Mouse (Mus musculus): ENCODE measurements around the gene Atp11a. TPM values are rescaled to one million over a fixed set of nuclear protein-coding genes. Genes with fewer than 3 reads are reported as not detected.

Gene Atp11a
- polyA plus RNA-seq, 1 experiment from 2014 or later, result 7.0 TPM

DNA sequence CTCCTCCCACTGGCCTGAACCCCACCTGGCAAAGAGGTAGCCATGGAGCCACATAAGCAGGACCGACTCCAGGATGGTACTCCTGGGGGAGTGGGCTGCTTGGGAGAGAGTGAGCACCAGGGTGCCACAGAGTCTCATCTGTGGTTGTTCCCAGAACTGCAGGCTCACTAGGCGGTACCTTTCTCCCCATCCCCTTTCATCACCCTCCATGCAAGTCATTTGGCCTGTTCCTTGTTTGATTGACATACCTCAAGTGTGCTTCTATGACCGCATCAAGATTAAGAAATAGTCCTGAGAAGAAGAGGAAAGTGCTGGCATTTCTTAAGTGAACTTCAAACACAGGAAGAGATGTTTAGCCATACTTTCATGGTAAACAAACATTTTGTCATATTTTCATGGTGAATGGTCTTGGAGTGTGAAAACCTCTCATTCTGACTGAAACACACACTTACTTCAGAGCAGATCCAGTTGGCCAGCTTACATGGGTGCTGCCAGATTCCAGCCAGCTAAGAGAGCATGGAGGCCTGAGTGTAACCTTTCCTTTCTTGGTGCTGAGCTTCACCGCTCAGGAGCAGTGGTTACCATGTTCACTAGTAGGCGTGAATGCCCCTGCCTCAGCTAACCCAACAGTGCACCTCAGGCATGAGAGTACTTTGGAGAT is 38.3 kb downstream of the Atp11a start:
- Histone ChIP-seq H3K9ac (ENCODE audit: low read depth, low read length) (no peak overlapping the region), H3K36me3 (ENCODE audit: control insufficient read depth, insufficient read depth, low read length) (no peaks in the 10 kb centered on the region), H3K4me3 (ENCODE audit: low read depth, low read length) (no peak overlapping the region), H3K9me3 (ENCODE audit: control insufficient read depth, low read length) (no peaks in the 10 kb centered on the region), H3K27me3 (replicated peaks; ENCODE audit: control insufficient read depth, insufficient read depth, low read length) (no peaks in the 10 kb centered on the region; the same call in 1 of the 2 replicates), H3K27ac (ENCODE audit: low read depth, low read length) (no peak overlapping the region), H3K4me2 (no peak overlapping the region), H3K4me1 (replicated peaks; ENCODE audit: control insufficient read depth, insufficient read depth, low read length) (no peaks in the 10 kb centered on the region; the same call in 1 of the 2 replicates)
- WGBS, result 89% methylated on average over 5 of the region's 5 CpGs
- ATAC-seq (replicated peaks; ENCODE audit: low FRiP score) (no peak), DNase-seq (ENCODE audit: low spot score) (no peak)

DNA sequence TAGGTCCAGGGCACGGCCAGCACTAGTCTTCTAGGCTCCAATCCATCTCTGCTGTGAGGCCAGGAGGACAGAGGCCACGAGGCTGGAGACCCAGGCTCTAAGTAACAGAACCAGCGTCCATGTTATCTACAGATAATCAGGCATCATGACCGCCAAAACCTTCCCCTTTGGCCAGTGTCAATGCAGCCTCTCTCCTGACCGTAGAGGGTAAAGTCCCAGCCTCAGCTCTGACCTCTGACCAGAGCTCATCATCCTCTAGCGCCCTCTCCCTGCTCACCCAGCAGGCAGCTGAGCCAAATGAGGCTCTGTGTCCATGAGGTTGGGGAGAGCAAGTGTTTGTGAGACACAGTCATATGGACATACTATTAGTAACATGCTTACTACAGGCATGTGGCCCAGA is 42.3 kb downstream of the Atp11a start:
- Histone ChIP-seq H3K36me3 (ENCODE audit: control insufficient read depth, insufficient read depth, low read length) (no peaks in the 10 kb centered on the region), H3K4me2 (no peak overlapping the region), H3K4me3 (ENCODE audit: low read depth, low read length) (no peak overlapping the region), H3K27ac (ENCODE audit: low read depth, low read length) (no peak overlapping the region), H3K9me3 (ENCODE audit: control insufficient read depth, low read length) (no peaks in the 10 kb centered on the region), H3K4me1 (replicated peaks; ENCODE audit: control insufficient read depth, insufficient read depth, low read length) (peaks cover 4% of the 10 kb centered on the region), H3K9ac (ENCODE audit: low read depth, low read length) (no peak overlapping the region), H3K27me3 (replicated peaks; ENCODE audit: control insufficient read depth, insufficient read depth, low read length) (no peaks in the 10 kb centered on the region)
- DNase-seq (ENCODE audit: low spot score) (no peak), ATAC-seq (replicated peaks; ENCODE audit: low FRiP score) (no peak)
- WGBS, result 54% methylated on average over 6 of the region's 6 CpGs

DNA sequence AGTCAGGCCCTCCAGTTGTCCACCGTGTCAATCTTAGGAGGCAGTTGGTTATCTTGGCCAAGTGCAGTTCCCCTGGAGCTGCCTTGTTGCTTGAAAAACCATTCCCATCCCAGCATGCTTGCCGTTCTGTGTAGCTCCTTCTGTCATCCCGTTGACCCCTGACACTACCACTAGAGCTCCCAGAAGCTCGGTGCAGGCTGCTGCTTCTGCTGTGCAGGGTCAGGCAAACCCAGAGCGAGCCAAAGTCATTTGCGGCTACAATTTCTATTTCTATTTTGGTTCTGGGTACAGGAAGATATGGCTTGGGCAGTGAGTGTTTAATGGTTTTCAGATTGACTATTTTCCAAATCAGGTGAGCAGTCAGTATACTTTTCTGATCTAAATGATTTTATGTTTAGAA is 43.0 kb downstream of the Atp11a start:
- Histone ChIP-seq H3K36me3 (ENCODE audit: control insufficient read depth, insufficient read depth, low read length) (no peaks in the 10 kb centered on the region), H3K27me3 (replicated peaks; ENCODE audit: control insufficient read depth, insufficient read depth, low read length) (no peaks in the 10 kb centered on the region), H3K9me3 (ENCODE audit: control insufficient read depth, low read length) (no peaks in the 10 kb centered on the region), H3K4me3 (ENCODE audit: low read depth, low read length) (no peak overlapping the region), H3K27ac (ENCODE audit: low read depth, low read length) (no peak overlapping the region), H3K9ac (ENCODE audit: low read depth, low read length) (no peak overlapping the region), H3K4me2 (no peak overlapping the region), H3K4me1 (replicated peaks; ENCODE audit: control insufficient read depth, insufficient read depth, low read length) (peaks cover 4% of the 10 kb centered on the region)
- no peak for ATAC-seq (replicated peaks; ENCODE audit: low FRiP score)
- 67% methylated on average over 6 of the region's 6 CpGs for WGBS
- DNase-seq (ENCODE audit: low spot score), result no peak

DNA sequence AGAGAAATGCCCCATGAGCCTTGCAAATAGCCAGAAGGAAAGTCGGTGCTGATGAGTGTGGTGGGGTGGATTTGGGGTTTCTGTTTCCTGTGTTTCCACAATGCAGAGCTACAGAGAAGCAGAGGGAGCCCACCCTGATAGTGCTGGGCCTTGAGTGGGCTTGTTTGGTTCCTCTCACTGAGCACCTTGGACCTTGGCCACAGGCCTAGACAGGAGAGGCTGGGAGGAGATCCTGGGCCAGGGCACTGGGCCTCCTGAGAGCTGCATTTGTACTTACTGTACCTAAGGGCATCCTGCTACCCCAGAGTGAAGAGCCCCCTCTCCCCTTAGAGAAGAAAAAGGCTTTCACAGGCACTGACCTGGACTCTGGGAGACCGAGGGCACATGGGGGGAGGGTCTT is 43.4 kb downstream of the Atp11a start:
- WGBS, result 62% methylated on average over 2 of the region's 2 CpGs
- H3K27ac ChIP-seq (ENCODE audit: low read depth, low read length), result no peak overlapping the region
- no peak overlapping the region for H3K9ac ChIP-seq (ENCODE audit: low read depth, low read length)
- H3K4me2 ChIP-seq, result no peak overlapping the region
- DNase-seq (ENCODE audit: low spot score) (no peak), ATAC-seq (replicated peaks; ENCODE audit: low FRiP score) (no peak)
- H3K27me3 ChIP-seq (replicated peaks; ENCODE audit: control insufficient read depth, insufficient read depth, low read length), result no peaks in the 10 kb centered on the region
- no peaks in the 10 kb centered on the region for H3K36me3 ChIP-seq (ENCODE audit: control insufficient read depth, insufficient read depth, low read length)
- no peaks in the 10 kb centered on the region for H3K9me3 ChIP-seq (ENCODE audit: control insufficient read depth, low read length)
- H3K4me3 ChIP-seq (ENCODE audit: low read depth, low read length), result no peak overlapping the region
- peaks cover 4% of the 10 kb centered on the region for H3K4me1 ChIP-seq (replicated peaks; ENCODE audit: control insufficient read depth, insufficient read depth, low read length)

DNA sequence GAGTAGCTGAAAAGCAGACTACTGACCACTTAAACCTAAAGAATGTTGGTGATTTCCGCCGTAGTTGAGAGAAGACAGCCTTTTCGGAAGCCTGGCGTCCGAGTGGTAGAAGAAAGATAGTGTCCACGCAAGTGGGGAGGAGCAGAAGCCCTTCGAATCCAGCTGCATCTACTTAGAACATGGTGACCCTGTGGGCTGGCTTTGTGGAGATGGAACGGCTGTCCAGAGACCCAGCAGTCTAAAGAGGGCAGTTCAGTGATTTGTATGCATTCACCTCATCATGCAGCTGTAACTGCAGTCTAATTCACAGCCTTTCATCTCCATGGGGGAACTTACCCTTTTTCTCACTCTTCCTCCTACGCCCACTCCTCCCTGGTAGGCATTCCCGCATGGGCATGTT is 44.8 kb downstream of the Atp11a start:
- no peak for DNase-seq (ENCODE audit: low spot score)
- H3K4me1 ChIP-seq (replicated peaks; ENCODE audit: control insufficient read depth, insufficient read depth, low read length), result peaks cover 4% of the 10 kb centered on the region

DNA sequence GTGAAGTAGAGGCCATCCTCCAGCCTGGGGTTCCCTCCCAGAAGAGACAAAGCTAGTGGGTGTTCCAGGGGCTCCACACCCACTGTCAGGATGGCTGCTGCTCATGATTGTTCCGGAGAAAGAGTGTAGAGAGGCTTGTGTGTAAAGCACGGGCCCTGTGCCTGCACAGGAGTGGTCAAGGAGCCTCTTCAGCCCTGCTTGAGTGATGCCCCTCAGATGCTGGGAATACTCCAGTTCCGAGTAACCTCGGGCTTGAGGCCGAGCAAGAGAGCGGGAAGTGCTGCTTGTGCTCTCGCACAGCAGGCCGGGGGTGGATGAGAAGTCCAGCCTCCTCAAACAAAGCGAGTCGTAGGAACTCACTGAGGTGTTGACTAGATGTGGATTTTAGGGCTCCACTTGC is 46.3 kb downstream of the Atp11a start:
- Histone ChIP-seq H3K4me1 (replicated peaks; ENCODE audit: control insufficient read depth, insufficient read depth, low read length) (peaks cover 4% of the 10 kb centered on the region), H3K4me3 (ENCODE audit: low read depth, low read length) (no peak overlapping the region), H3K9me3 (ENCODE audit: control insufficient read depth, low read length) (no peaks in the 10 kb centered on the region), H3K36me3 (ENCODE audit: control insufficient read depth, insufficient read depth, low read length) (no peaks in the 10 kb centered on the region), H3K4me2 (no peak overlapping the region), H3K27me3 (replicated peaks; ENCODE audit: control insufficient read depth, insufficient read depth, low read length) (no peaks in the 10 kb centered on the region), H3K27ac (ENCODE audit: low read depth, low read length) (no peak overlapping the region), H3K9ac (ENCODE audit: low read depth, low read length) (no peak overlapping the region)
- 75% methylated on average over 10 of the region's 10 CpGs for WGBS
- DNase-seq (ENCODE audit: low spot score) (no peak), ATAC-seq (replicated peaks; ENCODE audit: low FRiP score) (no peak)

More for the DNA sequence above, 44.8 kb downstream of the Atp11a start:
- 77% methylated on average over 10 of the region's 10 CpGs for WGBS
- no peak for ATAC-seq (replicated peaks; ENCODE audit: low FRiP score)
- no peak overlapping the region for H3K9ac ChIP-seq (ENCODE audit: low read depth, low read length)
- H3K27ac ChIP-seq (ENCODE audit: low read depth, low read length), result no peak overlapping the region
- H3K27me3 ChIP-seq (replicated peaks; ENCODE audit: control insufficient read depth, insufficient read depth, low read length), result no peaks in the 10 kb centered on the region
- H3K9me3 ChIP-seq (ENCODE audit: control insufficient read depth, low read length), result no peaks in the 10 kb centered on the region
- H3K36me3 ChIP-seq (ENCODE audit: control insufficient read depth, insufficient read depth, low read length), result no peaks in the 10 kb centered on the region
- no peak overlapping the region for H3K4me3 ChIP-seq (ENCODE audit: low read depth, low read length)
- H3K4me2 ChIP-seq, result no peak overlapping the region

DNA sequence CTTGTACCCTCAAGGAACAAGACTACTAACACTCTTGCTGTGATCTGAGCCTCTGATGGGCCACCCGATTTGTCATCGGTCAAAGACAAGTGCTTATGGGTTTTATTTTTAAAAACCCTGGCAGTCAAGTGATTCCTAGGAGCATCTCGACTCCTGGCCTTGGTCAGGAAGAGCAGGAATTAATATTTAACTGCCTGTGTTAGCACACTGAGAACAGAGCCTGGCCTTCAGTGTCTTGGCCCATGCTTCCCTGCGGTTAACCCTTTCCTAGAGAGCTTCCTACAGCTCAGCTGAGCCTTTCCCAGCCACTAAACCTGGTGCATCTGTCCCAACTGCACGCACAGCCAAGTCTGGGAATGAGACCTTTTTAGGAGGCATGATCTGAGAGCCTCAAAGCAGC is 48.1 kb downstream of the Atp11a start:
- peaks cover 4% of the 10 kb centered on the region for H3K4me1 ChIP-seq (replicated peaks; ENCODE audit: control insufficient read depth, insufficient read depth, low read length)
- no peak for ATAC-seq (replicated peaks; ENCODE audit: low FRiP score)

DNA sequence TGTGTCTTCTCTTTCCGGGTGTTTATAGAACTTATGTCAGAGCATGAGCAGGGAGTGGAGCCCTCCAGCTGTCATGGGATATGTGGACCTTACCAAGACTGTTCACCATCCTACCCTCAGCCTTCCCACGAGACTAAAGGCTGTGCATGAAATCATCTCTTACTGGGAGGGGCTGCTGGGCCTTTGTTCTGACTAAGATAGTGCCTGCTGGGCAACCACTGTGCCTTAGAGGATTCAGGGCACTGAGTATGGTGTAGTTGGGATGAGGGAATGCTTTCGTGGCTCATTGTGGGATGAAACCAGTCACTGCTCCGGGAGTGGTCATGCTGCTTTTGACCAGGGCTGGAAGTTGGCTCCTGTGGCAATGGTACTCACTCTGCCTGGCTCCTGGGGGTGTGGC is 48.8 kb downstream of the Atp11a start:
- WGBS, result 72% methylated on average over 4 of the region's 4 CpGs
- no peaks in the 10 kb centered on the region for H3K27me3 ChIP-seq (replicated peaks; ENCODE audit: control insufficient read depth, insufficient read depth, low read length)
- no peak overlapping the region for H3K4me3 ChIP-seq (ENCODE audit: low read depth, low read length)
- H3K9me3 ChIP-seq (ENCODE audit: control insufficient read depth, low read length), result no peaks in the 10 kb centered on the region
- ATAC-seq (replicated peaks; ENCODE audit: low FRiP score) (no peak), DNase-seq (ENCODE audit: low spot score) (no peak)
- H3K4me2 ChIP-seq, result no peak overlapping the region
- H3K36me3 ChIP-seq (ENCODE audit: control insufficient read depth, insufficient read depth, low read length), result no peaks in the 10 kb centered on the region
- H3K9ac ChIP-seq (ENCODE audit: low read depth, low read length), result no peak overlapping the region
- no peak overlapping the region for H3K27ac ChIP-seq (ENCODE audit: low read depth, low read length)
- H3K4me1 ChIP-seq (replicated peaks; ENCODE audit: control insufficient read depth, insufficient read depth, low read length), result peaks cover under 1% of the 10 kb centered on the region; the same call in 1 of the 2 replicates

More for the DNA sequence above, 48.1 kb downstream of the Atp11a start:
- H3K4me2 ChIP-seq, result no peak overlapping the region
- no peaks in the 10 kb centered on the region for H3K27me3 ChIP-seq (replicated peaks; ENCODE audit: control insufficient read depth, insufficient read depth, low read length)
- no peaks in the 10 kb centered on the region for H3K9me3 ChIP-seq (ENCODE audit: control insufficient read depth, low read length)
- H3K27ac ChIP-seq (ENCODE audit: low read depth, low read length), result no peak overlapping the region
- no peak for DNase-seq (ENCODE audit: low spot score)
- 71% methylated on average over 5 of the region's 5 CpGs for WGBS
- no peak overlapping the region for H3K4me3 ChIP-seq (ENCODE audit: low read depth, low read length)
- no peak overlapping the region for H3K9ac ChIP-seq (ENCODE audit: low read depth, low read length)
- H3K36me3 ChIP-seq (ENCODE audit: control insufficient read depth, insufficient read depth, low read length), result no peaks in the 10 kb centered on the region

DNA sequence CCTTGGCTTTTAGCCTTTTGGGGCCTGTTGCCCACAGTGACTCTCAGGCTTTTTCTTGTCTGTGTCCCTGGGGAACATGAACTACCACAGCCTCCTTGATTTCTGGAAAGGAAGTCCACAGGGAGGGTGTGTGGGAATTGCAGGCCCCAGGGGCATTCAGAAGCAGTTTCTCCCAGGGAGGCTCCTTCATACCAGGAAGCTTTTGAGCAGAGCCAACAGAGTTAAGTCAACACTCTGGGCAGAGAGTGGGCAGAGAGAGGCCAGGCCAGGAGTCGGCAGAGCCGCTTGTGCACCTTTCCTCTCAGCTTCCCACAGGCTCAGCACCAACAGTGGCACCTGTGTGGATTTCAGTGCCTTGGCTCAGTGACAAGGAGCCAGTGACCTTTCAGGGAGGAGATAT is 51.2 kb downstream of the Atp11a start:
- no peak overlapping the region for H3K4me3 ChIP-seq (ENCODE audit: low read depth, low read length)
- no peak overlapping the region for H3K4me2 ChIP-seq
- no peak overlapping the region for H3K9ac ChIP-seq (ENCODE audit: low read depth, low read length)
- WGBS, result 82% methylated on average over 2 of the region's 2 CpGs
- H3K36me3 ChIP-seq (ENCODE audit: control insufficient read depth, insufficient read depth, low read length), result no peaks in the 10 kb centered on the region
- H3K27ac ChIP-seq (ENCODE audit: low read depth, low read length), result no peak overlapping the region
- H3K27me3 ChIP-seq (replicated peaks; ENCODE audit: control insufficient read depth, insufficient read depth, low read length), result no peaks in the 10 kb centered on the region
- DNase-seq (ENCODE audit: low spot score), result no peak
- no peaks in the 10 kb centered on the region for H3K9me3 ChIP-seq (ENCODE audit: control insufficient read depth, low read length)
- ATAC-seq (replicated peaks; ENCODE audit: low FRiP score), result no peak
- no peaks in the 10 kb centered on the region for H3K4me1 ChIP-seq (replicated peaks; ENCODE audit: control insufficient read depth, insufficient read depth, low read length)

Measured in liver, embryonic 11.5 days (tissue).